Mouse (Mus musculus) olfactory bulb, adult 2 months (tissue): ENCODE results near the gene 4931409K22Rik. TPM values are rescaled to one million over a fixed set of nuclear protein-coding genes. Genes with fewer than 3 reads are reported as not detected.

Experiments used
- H3K27ac ChIP-seq: fragments of 200-500 bp; 2 replicates; pipeline ENCODE4 v1.5.1; 2012; ENCODE audit warnings: low read depth, low read length; ENCODE audit not compliant: insufficient read depth
- H3K4me1 ChIP-seq: fragments of 200-500 bp; 2 replicates; pipeline ENCODE4 v1.6.1; 2012; ENCODE audit warnings: low read length; ENCODE audit not compliant: control insufficient read depth, insufficient read depth
- H3K4me3 ChIP-seq: fragments of 200-500 bp; 2 replicates; pipeline ENCODE4 v1.5.1; 2012; ENCODE audit warnings: mild to moderate bottlenecking, low read depth, low read length, moderate library complexity; ENCODE audit not compliant: insufficient read depth
- CTCF ChIP-seq: fragments of 200-500 bp; IDR thresholded peaks from 2 replicates; pipeline ENCODE4 v1.5.1; 2012; ENCODE audit warnings: low read depth, mild to moderate bottlenecking, low read length, moderate library complexity; ENCODE audit not compliant: insufficient read depth
- POLR2A ChIP-seq: fragments of 200-500 bp; IDR thresholded peaks from 2 replicates; pipeline ENCODE4 v1.6.1; 2012; ENCODE audit warnings: mild to moderate bottlenecking, low read depth, low read length, moderate library complexity; ENCODE audit not compliant: insufficient read depth
- WGBS: fragments of 180-500 bp; shearing (Covaris S2); methylation state at CpG from one replicate; pipeline ENCODE4 v1.1.7; 2018; 5-methylcytosine and 5-hydroxymethylcytosine counted together
- polyA plus RNA-seq: library from polyadenylated mRNA; stranded (reverse); fragments of >200 nt; gene quantifications from 2 replicates; pipeline ENCODE4 v1.2.4, GENCODE M21; 2012; ENCODE audit warnings: low replicate concordance; ENCODE audit not compliant: missing spikeins, insufficient read depth, insufficient read length

Gene 4931409K22Rik
- polyA plus RNA-seq, 1 experiment, result not detected

GRCm38 (mm10) chr5:24500851-24501250, 55.8 kb downstream of the 4931409K22Rik start:
- no peak overlapping the region for H3K4me3 ChIP-seq
- H3K4me1 ChIP-seq, result peaks cover 32% of the 10 kb centered on the region
- no peak overlapping the region for H3K27ac ChIP-seq
- WGBS, result 77% methylated on average over 11 of the region's 11 CpGs
- TF ChIP-seq CTCF, result no peak
- no peak for TF ChIP-seq POLR2A

DNA sequence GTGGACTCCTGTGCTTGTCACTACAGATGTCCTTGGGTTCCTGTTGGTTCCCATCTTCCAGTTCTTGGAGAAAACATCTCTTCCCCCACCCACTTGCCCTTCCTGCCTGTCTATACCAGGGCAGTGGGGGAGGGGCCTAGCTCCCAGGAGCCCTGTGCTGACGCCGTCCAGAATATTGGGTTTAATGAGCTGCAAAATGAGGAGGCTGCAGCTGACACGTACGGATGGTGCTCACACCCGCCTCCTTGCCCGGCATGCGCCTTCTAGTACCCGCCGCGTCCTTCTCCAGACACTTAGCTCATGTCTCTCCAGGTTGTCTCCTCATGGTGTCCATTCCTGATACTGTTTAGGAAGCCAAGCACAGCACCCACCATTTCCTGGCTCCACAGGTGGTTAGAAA, 57.5 kb downstream of the 4931409K22Rik start:
- TF ChIP-seq POLR2A (no peak), CTCF (no peak)
- Histone ChIP-seq H3K4me1 (peaks cover 44% of the 10 kb centered on the region), H3K27ac (no peak overlapping the region), H3K4me3 (no peak overlapping the region)
- 83% methylated on average over 10 of the region's 10 CpGs for WGBS

- no peak for TF ChIP-seq CTCF
- TF ChIP-seq POLR2A, result no peak
- Histone ChIP-seq H3K4me3 (no peak overlapping the region), H3K27ac (no peak overlapping the region), H3K4me1 (peaks cover 44% of the 10 kb centered on the region)
- 45% methylated on average over 12 of the region's 12 CpGs for WGBS
These were observed 59.1 kb downstream of the 4931409K22Rik start for GRCm38 (mm10) chr5:24497526-24497925.

DNA sequence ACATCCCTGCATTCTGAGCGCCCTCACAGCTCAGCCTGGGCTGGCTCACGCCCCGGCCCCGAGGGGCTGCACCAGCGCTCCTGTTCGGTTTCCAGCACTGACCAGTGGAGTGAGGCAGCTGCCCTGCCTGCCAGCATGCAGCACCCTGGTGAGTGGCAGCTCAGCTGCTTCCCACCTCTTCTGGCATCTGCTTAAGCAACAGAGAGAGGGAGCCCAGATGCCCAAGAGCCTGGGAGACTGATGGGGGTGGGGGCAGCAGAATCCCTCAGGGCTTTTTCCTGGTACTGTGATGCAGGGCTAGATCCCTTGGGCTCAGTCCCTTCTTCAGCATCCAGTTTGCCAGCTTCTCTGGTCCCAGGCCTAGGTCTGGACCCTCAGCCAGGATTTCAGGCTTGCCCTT, 59.9 kb downstream of the 4931409K22Rik start:
- H3K4me3 ChIP-seq, result no peak overlapping the region
- H3K4me1 ChIP-seq, result peaks cover 44% of the 10 kb centered on the region
- TF ChIP-seq POLR2A (no peak), CTCF (no peak)
- H3K27ac ChIP-seq, result no peak overlapping the region
- 69% methylated on average over 6 of the region's 6 CpGs for WGBS

DNA sequence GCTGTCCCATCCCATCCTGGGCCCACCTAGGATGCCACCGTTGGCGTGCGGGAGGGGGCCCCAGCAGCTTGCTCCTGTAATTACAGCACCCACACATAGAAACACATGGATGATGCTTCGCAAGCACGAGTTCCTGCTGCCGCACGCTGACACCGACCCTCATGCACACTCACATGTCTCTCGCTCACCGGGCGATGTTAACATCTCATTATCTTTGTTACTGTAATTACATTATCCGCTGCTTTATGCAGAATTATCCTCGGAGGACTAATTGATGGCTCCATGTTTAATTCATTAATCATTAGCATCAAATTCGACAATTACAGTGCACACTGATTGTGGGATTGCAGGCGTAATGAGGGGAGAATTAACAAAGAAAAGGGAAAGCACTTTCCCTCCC, 61.6 kb downstream of the 4931409K22Rik start:
- H3K27ac ChIP-seq, result no peak overlapping the region
- H3K4me3 ChIP-seq, result no peak overlapping the region
- TF ChIP-seq POLR2A (no peak), CTCF (no peak)
- 39% methylated on average over 15 of the region's 15 CpGs for WGBS
- peaks cover 44% of the 10 kb centered on the region for H3K4me1 ChIP-seq

Other genes starting within 250 kb of the 4931409K22Rik start
- gene Kcnh2, start 205.2 kb downstream of the 4931409K22Rik start, polyA plus RNA-seq, result not detected in 2 replicates
- gene Nos3, start 192.0 kb downstream of the 4931409K22Rik start, polyA plus RNA-seq, result not detected in 2 replicates
- gene Atg9b, start 164.7 kb downstream of the 4931409K22Rik start, polyA plus RNA-seq, result not detected in 2 replicates
- not detected in 2 replicates for gene Abcb8, start 163.1 kb downstream of the 4931409K22Rik start, polyA plus RNA-seq
- not detected in 2 replicates for gene Asic3, start 143.4 kb downstream of the 4931409K22Rik start, polyA plus RNA-seq
- gene Cdk5, start 133.3 kb downstream of the 4931409K22Rik start, polyA plus RNA-seq, result not detected in 2 replicates
- gene Slc4a2, start 133.0 kb downstream of the 4931409K22Rik start, polyA plus RNA-seq, result not detected in 2 replicates
- gene Fastk, start 111.5 kb downstream of the 4931409K22Rik start, polyA plus RNA-seq, result not detected in 2 replicates
- not detected in 2 replicates for gene Tmub1, start 109.0 kb downstream of the 4931409K22Rik start, polyA plus RNA-seq
- not detected in 2 replicates for gene Agap3, start 104.6 kb downstream of the 4931409K22Rik start, polyA plus RNA-seq
- not detected in 2 replicates for gene Gbx1, start 29.6 kb downstream of the 4931409K22Rik start, polyA plus RNA-seq
- gene Asb10, start 15.8 kb downstream of the 4931409K22Rik start, polyA plus RNA-seq, result not detected in 2 replicates
- gene Abcf2, start 20.7 kb upstream of the 4931409K22Rik start, polyA plus RNA-seq, result not detected in 2 replicates
- not detected in 2 replicates for gene Chpf2, start 29.9 kb upstream of the 4931409K22Rik start, polyA plus RNA-seq
- gene Smarcd3, start 67.6 kb upstream of the 4931409K22Rik start, polyA plus RNA-seq, result not detected in 2 replicates
- gene Nub1, start 128.7 kb upstream of the 4931409K22Rik start, polyA plus RNA-seq, result not detected in 2 replicates
- gene Wdr86, start 173.9 kb upstream of the 4931409K22Rik start, polyA plus RNA-seq, result not detected in 2 replicates
- gene Crygn, start 201.2 kb upstream of the 4931409K22Rik start, polyA plus RNA-seq, result not detected in 2 replicates